Mouse (Mus musculus): Measurements from ENCODE around the gene Ap1s3.

Gene Ap1s3

GRCm38 (mm10) chr1:79671543-79672337, at the start of gene Ap1s3:
TSS of gene Ap1s3 (minus strand) at chr1:79671972.
- peak; percentile 72 to 90 for DNase-seq (ENCODE audit: low spot score in 2 of 2)

GRCm38 (mm10) chr1:79714152-79714923, 42.6 kb upstream of the Ap1s3 start:
- no peak for DNase-seq (ENCODE audit: low spot score in 2 of 2)

- DNase-seq (ENCODE audit: low spot score in 2 of 2) = no peak
Measured at GRCm38 (mm10) chr1:79713081-79713480, 41.3 kb upstream of the Ap1s3 start.

- peak in 1 of 2 experiments; percentile 62 for DNase-seq (ENCODE audit: low spot score in 2 of 2)
Measured at GRCm38 (mm10) chr1:79711147-79712126, 39.7 kb upstream of the Ap1s3 start.

- no peak for DNase-seq (ENCODE audit: low spot score in 2 of 2)
Measured at GRCm38 (mm10) chr1:79710678-79711077, 38.9 kb upstream of the Ap1s3 start.

DNA sequence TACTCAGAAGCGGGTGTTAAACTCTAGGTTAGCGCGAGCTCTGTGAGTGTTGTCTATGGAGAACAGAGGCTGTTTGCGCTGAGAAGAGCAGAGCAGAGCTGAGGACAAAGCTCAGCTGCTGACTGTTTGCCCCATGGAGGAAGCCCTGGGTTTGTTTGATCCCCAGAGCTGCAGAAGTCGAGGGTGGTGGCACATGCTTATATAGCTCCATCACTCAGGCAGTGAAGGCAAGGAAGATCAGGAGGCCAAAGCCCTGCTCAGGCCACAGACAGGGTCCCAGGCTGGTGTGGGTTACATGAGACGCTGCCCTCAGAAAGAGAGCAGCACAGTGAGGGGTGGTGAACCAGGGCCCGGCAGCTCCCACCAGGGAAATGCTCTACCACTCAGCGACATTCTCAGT, 38.4 kb upstream of the Ap1s3 start:
- no peak for DNase-seq (ENCODE audit: low spot score in 2 of 2)

- no peak for DNase-seq (ENCODE audit: low spot score in 2 of 2)
Measured at GRCm38 (mm10) chr1:79707383-79707782, 35.6 kb upstream of the Ap1s3 start.

DNA sequence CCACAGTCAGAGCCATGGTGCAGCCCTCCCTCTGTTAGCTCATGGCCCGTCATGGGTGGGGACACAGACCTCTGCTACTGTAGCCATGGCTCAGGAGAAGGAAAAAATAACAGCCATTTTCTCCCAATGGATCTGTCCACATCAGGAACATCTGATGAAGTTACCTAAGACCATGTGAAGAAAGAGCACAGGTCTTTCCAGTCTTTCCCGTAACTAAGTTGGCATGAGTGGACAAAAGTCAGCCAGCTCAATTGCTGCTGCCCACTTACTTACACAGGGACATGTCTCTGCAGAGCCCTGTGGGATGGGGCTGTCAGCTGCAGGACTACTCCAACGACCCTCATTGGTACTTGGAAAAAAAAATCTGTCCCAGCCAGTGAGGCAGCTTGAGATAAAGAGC, 34.9 kb upstream of the Ap1s3 start:
- DNase-seq (ENCODE audit: low spot score in 2 of 2) = no peak

DNA sequence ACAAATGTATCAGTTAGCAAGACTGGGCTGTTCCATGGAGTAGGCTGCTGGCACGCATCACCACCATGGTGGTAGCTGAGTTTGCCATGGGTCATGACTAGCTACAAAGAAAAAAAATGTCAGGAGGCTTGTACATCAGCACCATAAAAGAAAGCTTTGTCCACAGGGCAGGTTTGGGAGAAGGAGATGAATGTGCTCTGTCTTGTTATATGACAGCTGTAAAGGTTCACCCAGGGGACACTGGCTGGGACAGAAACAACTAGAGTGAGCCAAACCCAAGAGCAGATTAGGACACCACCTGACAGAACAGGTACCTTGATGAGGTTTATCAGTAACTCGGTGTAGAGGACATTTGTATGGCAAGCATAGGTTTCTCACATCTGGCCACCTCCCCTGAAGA, 32.9 kb upstream of the Ap1s3 start:
- DNase-seq (ENCODE audit: low spot score in 2 of 2) = no peak

DNA sequence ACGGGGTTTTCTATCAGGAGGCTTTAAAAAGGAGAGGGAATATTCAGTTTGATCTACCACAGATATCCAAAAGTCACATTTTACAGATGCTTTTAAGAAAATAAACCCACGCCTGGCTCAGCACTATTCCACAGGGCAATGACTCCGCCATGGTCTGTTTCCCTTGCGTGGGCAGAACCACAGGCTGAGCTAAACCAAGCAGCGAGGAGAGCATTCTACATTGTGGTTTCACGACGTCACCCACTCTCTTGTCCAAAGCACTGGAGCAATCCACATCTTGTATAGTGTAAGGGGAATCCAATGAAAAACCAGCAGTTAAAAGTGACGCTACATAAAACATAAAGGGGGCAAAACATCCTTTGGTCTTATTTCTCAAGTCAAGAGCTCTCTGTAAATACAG, 31.7 kb upstream of the Ap1s3 start:
- no peak for DNase-seq (ENCODE audit: low spot score in 2 of 2)

- no peak for DNase-seq (ENCODE audit: low spot score in 2 of 2)
Measured at GRCm38 (mm10) chr1:79698506-79698905, 26.7 kb upstream of the Ap1s3 start.

DNA sequence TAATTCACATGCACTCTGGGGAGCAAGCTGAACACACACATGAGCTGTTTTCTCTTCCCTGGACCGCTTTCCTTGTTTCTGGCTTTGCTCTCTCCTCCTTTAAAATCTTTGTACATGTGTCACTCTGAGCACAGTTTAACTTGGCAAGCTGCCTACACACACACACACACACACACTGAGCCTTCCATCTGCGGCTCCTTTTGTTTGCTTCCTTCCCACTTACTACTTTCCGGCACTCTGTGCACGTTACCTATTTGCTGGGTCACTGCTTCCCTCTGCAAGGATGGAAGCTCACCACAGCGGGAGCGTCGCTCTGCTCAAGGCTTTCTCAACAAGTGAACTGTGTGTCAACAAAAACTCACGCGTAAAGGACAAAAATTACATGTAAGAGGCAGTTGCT, 25.6 kb upstream of the Ap1s3 start:
- no peak for DNase-seq (ENCODE audit: low spot score in 2 of 2)

- DNase-seq (ENCODE audit: low spot score in 2 of 2) = no peak
Measured at GRCm38 (mm10) chr1:79696933-79697332, 25.2 kb upstream of the Ap1s3 start.

- DNase-seq (ENCODE audit: low spot score in 2 of 2) = no peak
Measured at GRCm38 (mm10) chr1:79692482-79692881, 20.7 kb upstream of the Ap1s3 start.

GRCm38 (mm10) chr1:79687254-79687653, 15.5 kb upstream of the Ap1s3 start:
- DNase-seq (ENCODE audit: low spot score in 2 of 2) = no peak

DNA sequence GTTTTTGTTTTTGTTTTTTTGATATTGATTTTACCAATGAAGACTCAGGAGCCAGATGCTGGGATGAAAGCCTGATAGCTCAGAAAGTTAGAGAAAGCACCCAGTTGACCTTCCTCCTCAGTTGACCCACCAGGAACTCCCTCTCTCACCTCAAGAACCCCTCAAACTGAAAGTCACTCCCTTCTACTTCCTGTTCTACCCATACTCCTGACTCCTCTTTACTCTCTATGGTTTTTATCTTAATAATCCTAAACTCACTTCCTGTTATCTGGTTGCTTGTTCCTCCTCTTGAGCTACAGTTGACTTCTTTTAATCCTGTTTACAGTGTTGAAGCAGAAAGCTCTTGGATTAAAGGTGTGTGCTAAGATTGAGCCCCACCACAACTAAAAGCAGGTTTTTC, 12.3 kb upstream of the Ap1s3 start:
- DNase-seq (ENCODE audit: low spot score in 2 of 2) = no peak

DNA sequence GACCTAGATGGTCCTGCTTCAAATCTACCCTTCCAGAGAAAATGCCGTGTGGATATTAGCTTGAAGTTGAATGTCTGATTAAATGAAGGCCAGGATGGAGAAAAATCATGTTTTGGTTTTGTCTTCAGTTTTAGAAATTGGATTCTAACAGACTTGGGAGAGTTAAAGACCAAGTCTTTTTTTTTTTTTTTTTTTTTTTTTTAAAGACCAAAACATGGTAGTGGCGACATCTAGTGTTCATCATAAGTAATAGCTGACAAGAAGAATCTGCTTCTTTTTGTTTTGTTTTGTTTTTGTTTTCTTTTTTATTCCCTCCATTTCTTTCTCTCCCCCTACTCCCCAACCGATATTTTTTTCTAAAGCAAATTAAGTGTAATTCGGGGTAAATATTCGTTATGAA, 11.2 kb upstream of the Ap1s3 start:
- DNase-seq (ENCODE audit: low spot score in 2 of 2) = no peak

- DNase-seq (ENCODE audit: low spot score in 2 of 2) = no peak
Measured at GRCm38 (mm10) chr1:79680777-79681176, 9.0 kb upstream of the Ap1s3 start.

- no peak for DNase-seq (ENCODE audit: low spot score in 2 of 2)
Measured at GRCm38 (mm10) chr1:79678117-79678684, 6.4 kb upstream of the Ap1s3 start.

- no peak for DNase-seq (ENCODE audit: low spot score in 2 of 2)
Measured at GRCm38 (mm10) chr1:79675716-79676115, 3.9 kb upstream of the Ap1s3 start.

DNA sequence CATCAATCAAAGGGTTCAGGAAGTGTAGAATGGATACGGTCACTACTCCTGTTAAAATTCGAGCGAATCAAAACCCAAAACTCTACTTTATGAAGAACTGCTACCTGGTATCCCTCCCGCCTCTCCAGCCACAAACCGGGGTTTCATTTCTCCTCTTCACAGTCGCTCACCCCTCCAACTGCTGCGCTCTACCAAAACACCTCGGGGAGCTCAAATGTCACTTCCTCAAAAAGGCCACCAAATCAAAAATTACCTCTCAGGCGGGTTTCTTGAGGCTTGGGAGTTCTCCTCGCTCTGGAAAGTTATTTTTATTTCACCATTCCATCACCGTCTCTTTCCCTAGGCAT, 603 bp downstream of the Ap1s3 start:
- DNase-seq (ENCODE audit: low spot score in 2 of 2) = peak; percentile 28 to 64

Data from spleen, postnatal 4 days (tissue).